Mouse (Mus musculus): Measurements from ENCODE around the gene Ndufb5. TPM values are rescaled to one million over a fixed set of nuclear protein-coding genes. Genes with fewer than 3 reads are reported as not detected.
"Not testable (repeated sequence)": the region's sequence is repeated elsewhere in the genome, so short reads cannot be mapped to it uniquely, and the experiment has no call there.

Ndufb5 gene
- total and polyA plus RNA-seq, 3 experiments = 213 to 502 (median 241) TPM

DNA sequence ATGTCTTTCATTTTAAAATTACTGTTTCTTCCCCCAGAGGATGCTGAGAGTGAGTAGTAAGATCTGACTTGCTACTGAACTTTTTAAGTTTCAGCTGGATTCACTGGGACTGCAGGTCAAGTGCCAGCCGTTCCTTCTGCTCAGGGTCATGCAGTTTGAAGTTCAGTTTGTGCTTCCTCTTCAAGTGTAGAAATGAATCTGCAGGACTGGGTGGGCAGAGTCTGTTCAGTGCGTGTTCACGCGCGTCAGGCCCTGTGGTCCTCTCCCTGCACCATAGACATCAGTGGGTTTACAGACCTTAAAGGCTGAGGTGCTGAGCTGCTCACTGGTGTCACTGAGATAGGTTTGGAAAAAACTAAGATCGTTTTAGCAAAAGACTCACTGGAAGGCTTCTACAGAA, 8.2 kb downstream of the Ndufb5 start:
- no peak for TF ChIP-seq CHD1 (IDR thresholded peaks at IDR 0.05; ENCODE audit: low read depth, low read length)
- TF ChIP-seq SMC3 (IDR thresholded peaks at IDR 0.05; ENCODE audit: low read depth, low read length) = no peak
- no peak for TF ChIP-seq MYB (IDR thresholded peaks at IDR 0.05; ENCODE audit: low read depth, low read length)
- H3K27ac ChIP-seq (ENCODE audit: control insufficient read depth, low read depth, low read length) = no peak overlapping the region
- no peaks in the 10 kb centered on the region for H3K27me3 ChIP-seq (ENCODE audit: control insufficient read depth in 1 of 2, insufficient read depth in 2 of 2, low read length in 2 of 2)
- DNase-seq (ENCODE audit: low read depth, low spot score) = no peak
- H3K79me2 ChIP-seq (ENCODE audit: control insufficient read depth, insufficient read depth, low read length, poor library complexity) = peaks cover 17% of the 10 kb centered on the region
- peaks cover 0 to 11% of the 10 kb centered on the region in 2 experiments; a peak in 2 of 4 replicates for H3K36me3 ChIP-seq (ENCODE audit: control insufficient read depth in 1 of 2, insufficient read depth in 2 of 2, low read length in 2 of 2)
- H3K4me3 ChIP-seq (ENCODE audit: control insufficient read depth in 1 of 2, insufficient read depth in 1 of 2, low read depth in 2 of 2, low read length in 2 of 2) = no peak overlapping the region
- no peaks in the 10 kb centered on the region for H3K4me1 ChIP-seq (ENCODE audit: control insufficient read depth in 1 of 2, insufficient read depth in 2 of 2, low read length in 2 of 2)
- H3K9ac ChIP-seq (ENCODE audit: control insufficient read depth, low read depth, low read length, poor library complexity, severe bottlenecking) = no peak overlapping the region
- H3K9me3 ChIP-seq (replicated peaks; ENCODE audit: insufficient read depth, low read length) = no peaks in the 10 kb centered on the region

DNA sequence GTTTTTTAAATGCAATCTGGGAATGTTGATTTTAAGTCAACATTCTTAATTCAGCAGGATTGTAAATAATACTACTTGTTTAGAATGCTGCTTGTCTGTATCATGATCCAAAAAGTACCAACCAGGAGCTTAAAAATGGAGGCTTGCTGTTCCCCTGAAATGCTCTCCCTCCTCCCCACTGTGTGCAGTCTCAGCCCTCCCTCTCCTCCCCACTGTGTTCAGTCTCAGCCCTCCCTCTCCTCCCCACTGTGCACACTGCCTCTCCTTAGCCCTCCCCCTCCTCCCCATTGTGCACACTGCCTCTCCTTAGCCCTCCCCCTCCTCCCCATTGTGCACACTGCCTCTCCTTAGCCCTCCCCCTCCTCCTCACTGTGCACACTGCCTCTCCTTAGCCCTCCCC, 8.6 kb downstream of the Ndufb5 start:
- not testable (repeated sequence) for H3K9ac ChIP-seq (ENCODE audit: control insufficient read depth, low read depth, low read length, poor library complexity, severe bottlenecking); H3K27me3 ChIP-seq (ENCODE audit: control insufficient read depth in 1 of 2, insufficient read depth in 2 of 2, low read length in 2 of 2); H3K9me3 ChIP-seq (replicated peaks; ENCODE audit: insufficient read depth, low read length); H3K4me1 ChIP-seq (ENCODE audit: control insufficient read depth in 1 of 2, insufficient read depth in 2 of 2, low read length in 2 of 2); DNase-seq (ENCODE audit: low read depth, low spot score); H3K27ac ChIP-seq (ENCODE audit: control insufficient read depth, low read depth, low read length); H3K4me3 ChIP-seq (ENCODE audit: control insufficient read depth in 1 of 2, insufficient read depth in 1 of 2, low read depth in 2 of 2, low read length in 2 of 2)
- H3K79me2 ChIP-seq (ENCODE audit: control insufficient read depth, insufficient read depth, low read length, poor library complexity) = peaks cover 16% of the 10 kb centered on the region
- H3K36me3 ChIP-seq (ENCODE audit: control insufficient read depth in 1 of 2, insufficient read depth in 2 of 2, low read length in 2 of 2) = peaks cover 0 to 12% of the 10 kb centered on the region in 2 experiments; a peak in 2 of 4 replicates

GRCm38 (mm10) chr3:32748384-32748783, 11.6 kb downstream of the Ndufb5 start:
- peaks cover 6% of the 10 kb centered on the region; the same call in 1 of the 2 replicates for H3K79me2 ChIP-seq (ENCODE audit: control insufficient read depth, insufficient read depth, low read length, poor library complexity)
- H3K4me1 ChIP-seq (ENCODE audit: control insufficient read depth in 1 of 2, insufficient read depth in 2 of 2, low read length in 2 of 2) = no peaks in the 10 kb centered on the region
- no peak for DNase-seq (ENCODE audit: low read depth, low spot score)
- no peaks in the 10 kb centered on the region for H3K27me3 ChIP-seq (ENCODE audit: control insufficient read depth in 1 of 2, insufficient read depth in 2 of 2, low read length in 2 of 2)
- TF ChIP-seq EP300 (IDR thresholded peaks at IDR 0.05; ENCODE audit: low read depth in 1 of 2, low read length in 2 of 2) (no peak), USF1 (IDR thresholded peaks at IDR 0.05; ENCODE audit: low read depth, low read length) (no peak), ZKSCAN1 (IDR thresholded peaks at IDR 0.05; ENCODE audit: low read depth, low read length) (no peak), MXI1 (IDR thresholded peaks at IDR 0.05; ENCODE audit: low read depth, low read length) (no peak), CHD1 (IDR thresholded peaks at IDR 0.05; ENCODE audit: low read depth, low read length) (no peak), BHLHE40 (IDR thresholded peaks at IDR 0.05; ENCODE audit: borderline replicate concordance, low read depth, low read length) (no peak), NELFE (IDR thresholded peaks at IDR 0.05; ENCODE audit: low read depth, low read length) (no peak), CTCF (IDR thresholded peaks at IDR 0.05 in 2 of 3, conservative IDR thresholded peaks at IDR 0.05 in 1 of 3; ENCODE audit: control insufficient read depth in 1 of 3, insufficient read depth in 1 of 3, low read depth in 2 of 3, low read length in 3 of 3, poor library complexity in 1 of 3, severe bottlenecking in 1 of 3) (no peak), E2F4 (IDR thresholded peaks at IDR 0.05; ENCODE audit: borderline replicate concordance, low read depth, low read length) (no peak), TAL1 (IDR thresholded peaks at IDR 0.05; ENCODE audit: low read length) (no peak), SIN3A (IDR thresholded peaks at IDR 0.05; ENCODE audit: low read length) (no peak), JUND (IDR thresholded peaks at IDR 0.05; ENCODE audit: low read depth, low read length) (no peak), TCF12 (IDR thresholded peaks at IDR 0.05; ENCODE audit: low read depth, low read length) (no peak), MAFK (IDR thresholded peaks at IDR 0.05; ENCODE audit: borderline replicate concordance, low read depth, low read length) (no peak), CHD2 (IDR thresholded peaks at IDR 0.05; ENCODE audit: low read length) (no peak), ZNF384 (IDR thresholded peaks at IDR 0.05; ENCODE audit: low read depth, low read length) (no peak), MAZ (IDR thresholded peaks at IDR 0.05; ENCODE audit: low read depth, low read length) (no peak), GABPA (IDR thresholded peaks at IDR 0.05; ENCODE audit: low read depth, low read length) (no peak), HCFC1 (IDR thresholded peaks at IDR 0.05; ENCODE audit: low read depth, low read length) (no peak)
- H3K4me3 ChIP-seq (ENCODE audit: control insufficient read depth in 1 of 2, insufficient read depth in 1 of 2, low read depth in 2 of 2, low read length in 2 of 2) = no peak overlapping the region
- H3K27ac ChIP-seq (ENCODE audit: control insufficient read depth, low read depth, low read length) = no peak overlapping the region
- no peak overlapping the region for H3K9ac ChIP-seq (ENCODE audit: control insufficient read depth, low read depth, low read length, poor library complexity, severe bottlenecking)
- H3K36me3 ChIP-seq (ENCODE audit: control insufficient read depth in 1 of 2, insufficient read depth in 2 of 2, low read length in 2 of 2) = peaks cover 0 to 15% of the 10 kb centered on the region in 2 experiments; a peak in 2 of 4 replicates
- H3K9me3 ChIP-seq (replicated peaks; ENCODE audit: insufficient read depth, low read length) = no peaks in the 10 kb centered on the region

All from MEL (cell line).